Mouse (Mus musculus): ENCODE measurements around the gene Rps8. TPM values are rescaled to one million over a fixed set of nuclear protein-coding genes. Genes with fewer than 3 reads are reported as not detected.

Rps8 gene
- polyA plus RNA-seq, 1 experiment from 2014 or later, result 1,137 TPM

DNA sequence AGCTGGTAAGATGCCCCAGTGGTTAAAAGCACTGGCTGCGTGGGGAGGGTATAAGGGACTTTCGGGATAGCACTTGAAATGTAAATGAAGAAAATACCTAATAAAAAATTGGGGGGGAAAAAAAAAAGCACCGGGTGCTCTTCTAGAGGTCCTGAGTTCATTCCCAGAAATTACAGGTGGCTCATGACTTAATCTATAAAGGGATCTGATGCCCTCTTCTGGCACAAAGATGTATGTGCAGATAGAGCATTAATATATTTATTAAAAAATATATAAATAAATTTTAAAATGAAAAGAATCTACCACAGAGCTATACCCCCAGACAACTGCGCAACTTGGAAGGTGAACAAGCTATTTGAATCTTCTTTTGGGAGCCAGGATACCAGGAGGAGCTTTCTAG, 15.4 kb downstream of the Rps8 start:
- Histone ChIP-seq H3K4me1 (replicated peaks; ENCODE audit: insufficient read depth, low read length) (no peaks in the 10 kb centered on the region), H3K27ac (no peak overlapping the region), H3K9me3 (replicated peaks; ENCODE audit: low read length) (no peaks in the 10 kb centered on the region), H3K4me2 (ENCODE audit: low read length) (no peak overlapping the region), H3K27me3 (ENCODE audit: insufficient read depth, low read length) (no peaks in the 10 kb centered on the region), H3K4me3 (replicated peaks; ENCODE audit: low read depth, low read length) (no peak overlapping the region), H3K9ac (ENCODE audit: low read depth, low read length) (no peak overlapping the region), H3K36me3 (ENCODE audit: insufficient read depth, low read length) (no peaks in the 10 kb centered on the region)
- ATAC-seq (replicated peaks; ENCODE audit: low FRiP score, low read depth) (no peak), DNase-seq (ENCODE audit: low spot score) (no peak)
- peak; percentile 63 for TF ChIP-seq CTCF (IDR thresholded peaks at IDR 0.05; ENCODE audit: low read depth)
- WGBS, result 35% methylated on average over 4 of the region's 4 CpGs

DNA sequence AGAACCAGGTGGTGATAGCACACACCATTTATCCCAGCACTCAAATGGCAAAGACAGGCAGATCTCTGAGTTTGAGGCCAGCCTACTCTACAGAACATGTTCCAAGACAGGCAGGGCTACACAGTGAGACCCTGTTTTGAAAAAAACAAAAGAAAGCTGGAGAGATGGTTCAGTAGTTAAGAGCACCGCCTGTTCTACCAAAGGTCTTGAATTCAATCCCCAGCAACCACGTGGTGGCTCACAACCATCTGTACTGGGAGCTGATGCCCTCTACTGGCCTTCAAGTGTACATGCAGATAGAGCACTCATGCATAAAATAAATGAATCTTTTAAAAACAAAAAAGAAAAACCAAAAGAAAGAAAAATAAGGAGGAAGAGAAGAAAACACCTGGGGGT, 16.8 kb downstream of the Rps8 start:
- no peak overlapping the region for H3K4me3 ChIP-seq (replicated peaks; ENCODE audit: low read depth, low read length)
- no peaks in the 10 kb centered on the region for H3K36me3 ChIP-seq (ENCODE audit: insufficient read depth, low read length)
- no peaks in the 10 kb centered on the region for H3K9me3 ChIP-seq (replicated peaks; ENCODE audit: low read length)
- no peak for ATAC-seq (replicated peaks; ENCODE audit: low FRiP score, low read depth)
- WGBS, result 5% methylated on average over 2 of the region's 2 CpGs
- peak; percentile 77 for DNase-seq (ENCODE audit: low spot score)
- no peak overlapping the region for H3K9ac ChIP-seq (ENCODE audit: low read depth, low read length)
- TF ChIP-seq CTCF (IDR thresholded peaks at IDR 0.05; ENCODE audit: low read depth), result peak; percentile 88
- H3K4me2 ChIP-seq (ENCODE audit: low read length), result no peak overlapping the region
- H3K4me1 ChIP-seq (replicated peaks; ENCODE audit: insufficient read depth, low read length), result no peaks in the 10 kb centered on the region
- H3K27me3 ChIP-seq (ENCODE audit: insufficient read depth, low read length), result no peaks in the 10 kb centered on the region
- no peak overlapping the region for H3K27ac ChIP-seq

DNA sequence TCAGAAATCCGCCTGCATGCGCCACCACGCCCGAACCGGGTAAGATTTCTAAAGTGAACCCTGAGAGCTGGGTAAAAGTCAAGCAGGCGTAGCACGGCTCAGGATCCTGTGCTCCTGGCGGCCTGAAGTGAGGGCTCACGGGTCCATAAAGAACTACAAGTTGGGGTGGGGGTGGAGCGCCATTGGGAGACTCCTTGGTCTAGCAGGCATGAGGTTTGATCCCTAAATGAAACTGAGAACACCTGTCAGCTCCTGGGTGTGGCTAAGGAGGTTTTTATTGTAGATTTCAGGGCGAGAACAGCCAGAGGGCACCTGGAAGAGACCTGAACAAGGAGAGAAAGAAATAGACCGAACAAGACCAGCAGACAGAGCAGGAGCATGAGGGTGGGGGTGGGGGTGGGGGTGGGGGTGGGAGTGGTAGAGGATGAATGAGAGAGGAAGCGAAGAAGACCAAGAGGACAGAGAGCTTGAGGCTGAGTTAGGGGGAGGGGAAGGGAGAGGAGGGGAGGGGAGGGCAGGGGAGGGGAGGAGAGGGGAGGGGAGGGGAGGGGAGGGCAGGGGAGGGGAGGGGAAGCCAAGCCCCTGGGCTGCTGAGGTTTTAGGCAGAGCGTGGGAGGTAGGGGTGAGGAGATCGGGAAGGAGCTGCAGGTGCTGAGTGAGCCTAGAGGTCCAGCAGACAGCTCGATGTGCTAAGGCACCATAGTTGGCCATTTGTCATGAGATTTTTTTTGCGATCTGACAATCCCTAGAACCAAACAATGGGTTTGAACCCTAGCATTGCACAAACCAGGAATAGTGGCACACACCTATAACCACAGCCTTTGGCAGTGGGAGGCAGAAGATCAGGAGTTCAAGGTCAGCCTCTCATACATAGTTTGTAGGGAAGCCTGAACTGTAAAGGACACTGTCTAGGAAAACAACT, 17.5 kb downstream of the Rps8 start:
- Histone ChIP-seq H3K4me1 (replicated peaks; ENCODE audit: insufficient read depth, low read length) (no peaks in the 10 kb centered on the region), H3K27me3 (ENCODE audit: insufficient read depth, low read length) (no peaks in the 10 kb centered on the region), H3K9ac (ENCODE audit: low read depth, low read length) (no peak overlapping the region), H3K36me3 (ENCODE audit: insufficient read depth, low read length) (no peaks in the 10 kb centered on the region), H3K27ac (no peak overlapping the region), H3K4me3 (replicated peaks; ENCODE audit: low read depth, low read length) (no peak overlapping the region), H3K9me3 (replicated peaks; ENCODE audit: low read length) (no peaks in the 10 kb centered on the region), H3K4me2 (ENCODE audit: low read length) (no peak overlapping the region)
- no peak for ATAC-seq (replicated peaks; ENCODE audit: low FRiP score, low read depth)
- WGBS, result 59% methylated on average over 16 of the region's 17 CpGs
- TF ChIP-seq CTCF (IDR thresholded peaks at IDR 0.05; ENCODE audit: low read depth), result no peak
- DNase-seq (ENCODE audit: low spot score), result no peak

DNA sequence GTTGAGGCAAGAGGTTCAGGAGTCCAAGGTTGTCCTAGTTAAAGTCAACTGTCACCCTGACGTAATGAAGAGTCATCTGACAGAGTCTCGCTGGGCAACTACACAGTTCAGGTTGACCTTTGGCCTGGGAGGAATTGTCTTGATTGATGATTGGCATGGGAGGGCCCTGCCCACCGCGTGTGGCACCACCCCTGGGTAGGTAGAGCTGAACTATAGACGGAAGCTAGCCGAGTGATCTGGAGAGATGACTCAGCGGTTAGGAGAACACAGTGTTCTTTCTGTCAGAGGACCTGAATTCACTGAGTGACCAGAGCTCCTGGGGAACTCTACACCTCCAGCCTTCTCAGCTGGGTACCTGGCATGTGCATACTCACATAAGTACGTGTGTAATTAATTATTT, 20.0 kb downstream of the Rps8 start:
- Histone ChIP-seq H3K4me1 (replicated peaks; ENCODE audit: insufficient read depth, low read length) (no peaks in the 10 kb centered on the region; the same call in 1 of the 2 replicates), H3K4me3 (replicated peaks; ENCODE audit: low read depth, low read length) (no peak overlapping the region), H3K4me2 (ENCODE audit: low read length) (no peak overlapping the region), H3K9me3 (replicated peaks; ENCODE audit: low read length) (no peaks in the 10 kb centered on the region), H3K27ac (peak overlapping the region; percentile 75), H3K9ac (ENCODE audit: low read depth, low read length) (no peak overlapping the region), H3K27me3 (ENCODE audit: insufficient read depth, low read length) (no peaks in the 10 kb centered on the region), H3K36me3 (ENCODE audit: insufficient read depth, low read length) (no peaks in the 10 kb centered on the region)
- 33% methylated on average over 8 of the region's 8 CpGs for WGBS
- TF ChIP-seq CTCF (IDR thresholded peaks at IDR 0.05; ENCODE audit: low read depth), result no peak
- no peak for DNase-seq (ENCODE audit: low spot score)
- ATAC-seq (replicated peaks; ENCODE audit: low FRiP score, low read depth), result peak; percentile 76

DNA sequence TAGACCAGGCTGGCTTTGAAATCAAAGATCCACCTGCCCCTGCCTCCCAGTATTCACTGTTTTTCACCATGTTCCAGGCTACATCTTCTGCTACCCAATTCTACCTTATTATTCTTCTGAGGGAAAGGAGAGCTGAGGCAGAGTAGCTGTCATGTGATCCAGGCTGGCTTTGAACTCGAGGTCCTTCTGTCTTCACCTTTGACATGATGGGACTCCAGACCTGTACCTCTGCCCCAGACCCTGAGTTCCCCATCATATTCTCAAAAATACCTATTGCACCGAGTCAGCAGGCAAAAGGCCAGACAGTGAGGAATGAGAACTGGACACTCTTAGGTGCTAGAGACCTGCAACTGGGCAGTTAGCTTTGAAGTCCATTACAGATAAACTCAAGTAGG, 21.4 kb downstream of the Rps8 start:
- no peaks in the 10 kb centered on the region for H3K9me3 ChIP-seq (replicated peaks; ENCODE audit: low read length)
- H3K27ac ChIP-seq, result no peak overlapping the region
- 30% methylated on average over 2 of the region's 2 CpGs for WGBS
- ATAC-seq (replicated peaks; ENCODE audit: low FRiP score, low read depth), result no peak
- TF ChIP-seq CTCF (IDR thresholded peaks at IDR 0.05; ENCODE audit: low read depth), result no peak
- no peaks in the 10 kb centered on the region for H3K27me3 ChIP-seq (ENCODE audit: insufficient read depth, low read length)
- no peak for DNase-seq (ENCODE audit: low spot score)
- no peaks in the 10 kb centered on the region; the same call in 1 of the 2 replicates for H3K4me1 ChIP-seq (replicated peaks; ENCODE audit: insufficient read depth, low read length)
- no peak overlapping the region for H3K4me3 ChIP-seq (replicated peaks; ENCODE audit: low read depth, low read length)
- no peaks in the 10 kb centered on the region for H3K36me3 ChIP-seq (ENCODE audit: insufficient read depth, low read length)
- peak overlapping the region; percentile 95; the same call in 1 of the 2 replicates for H3K4me2 ChIP-seq (ENCODE audit: low read length)
- no peak overlapping the region for H3K9ac ChIP-seq (ENCODE audit: low read depth, low read length)

DNA sequence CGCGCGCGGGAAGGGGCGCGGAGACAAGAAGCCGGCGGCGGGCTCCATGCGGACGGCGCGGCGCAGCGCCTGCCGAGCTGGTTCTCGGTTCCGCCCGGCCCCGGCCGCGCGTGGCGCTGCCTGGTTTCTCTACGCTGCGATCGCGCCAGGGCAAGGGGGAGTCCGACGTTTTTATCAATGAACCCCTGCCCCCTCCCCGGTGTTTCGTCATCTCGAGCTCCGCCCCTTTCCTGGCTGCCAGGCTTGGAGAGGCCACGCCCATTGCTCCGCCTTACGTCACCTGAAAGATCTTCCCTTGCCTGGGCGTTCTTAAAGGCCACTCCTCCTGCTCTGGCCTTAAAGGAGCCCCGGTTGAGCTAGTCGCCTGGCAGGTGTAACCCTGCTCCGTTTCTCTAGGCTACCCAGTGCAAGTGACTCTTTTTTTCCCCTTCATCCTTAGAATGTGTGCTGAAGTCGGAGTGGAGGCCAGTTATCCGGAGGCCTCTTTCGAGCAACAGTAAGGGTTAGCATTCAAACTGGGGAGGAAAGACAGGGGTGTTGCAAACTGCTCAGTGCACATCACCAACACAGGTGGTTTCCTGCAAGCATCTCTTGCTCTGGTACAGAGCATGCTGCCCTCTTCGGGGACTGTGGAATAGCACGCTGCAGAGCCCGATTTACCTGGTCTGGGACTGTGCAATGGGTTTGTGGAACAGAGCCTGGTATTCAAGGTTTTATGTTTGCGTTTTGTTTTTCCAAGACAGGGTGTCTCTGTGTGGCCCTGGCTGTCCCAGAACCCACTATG, 22.0 kb downstream of the Rps8 start, which contains the start of gene Plk3:
TSS of gene Plk3 (minus strand) at position 147 of the 784 bp plus-strand sequence.
- Histone ChIP-seq H3K4me2 (ENCODE audit: low read length) (peak within 1 kb of the TSS; percentile 95), H3K9ac (ENCODE audit: low read depth, low read length) (peak within 1 kb of the TSS; percentile 82), H3K27me3 (ENCODE audit: insufficient read depth, low read length) (no peaks in the 10 kb centered on the region), H3K36me3 (ENCODE audit: insufficient read depth, low read length) (no peaks in the 10 kb centered on the region), H3K4me3 (replicated peaks; ENCODE audit: low read depth, low read length) (peak within 1 kb of the TSS; percentile 76), H3K27ac (no peak within 1 kb of the TSS), H3K9me3 (replicated peaks; ENCODE audit: low read length) (no peaks in the 10 kb centered on the region), H3K4me1 (replicated peaks; ENCODE audit: insufficient read depth, low read length) (no peaks in the 10 kb centered on the region; the same call in 1 of the 2 replicates)
- TF ChIP-seq CTCF (IDR thresholded peaks at IDR 0.05; ENCODE audit: low read depth), result peak; percentile 33; the same call in 1 of the 2 replicates
- DNase-seq (ENCODE audit: low spot score), result peak; percentile 98
- ATAC-seq (replicated peaks; ENCODE audit: low FRiP score, low read depth), result peak; percentile 76
- WGBS, result 2% methylated on average over 41 of the region's 48 CpGs

All from kidney, postnatal 0 days (tissue).